Mouse (Mus musculus) right cerebral cortex, postnatal 4 days (tissue): ENCODE data around the gene Mcfd2.

ENCODE experiments used
- DNase-seq: peaks from one replicate; pipeline ENCODE4 v3.0.0-alpha.2; 2022

Mcfd2 gene

DNA sequence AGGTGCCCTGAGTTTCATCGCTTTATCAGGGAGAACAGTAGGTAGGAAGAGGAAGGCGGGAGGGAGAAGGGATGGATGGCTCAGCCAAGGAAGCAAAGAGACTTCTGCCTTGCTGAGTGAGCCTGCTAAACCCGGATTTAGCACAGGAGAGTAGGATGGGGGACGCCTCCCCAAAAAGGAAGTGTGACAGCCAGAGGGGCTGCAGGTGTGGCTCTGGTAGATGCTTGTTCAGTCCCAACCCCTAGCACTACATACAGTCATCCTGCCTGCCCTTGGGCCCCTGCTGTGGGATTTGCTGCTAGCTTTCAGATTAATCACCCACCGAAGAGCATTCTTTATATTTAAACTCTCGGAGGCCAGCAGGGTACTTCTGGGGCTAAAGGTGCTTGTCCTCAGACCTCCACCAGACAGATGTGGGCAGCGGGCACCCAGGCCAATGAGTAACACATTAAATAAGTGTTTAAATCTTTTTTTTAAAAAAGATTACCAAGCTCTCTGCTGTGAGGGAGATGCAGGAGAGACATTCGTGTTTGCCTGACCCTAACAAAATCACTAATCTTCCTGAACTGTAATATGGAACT is 21.6 kb upstream of the Mcfd2 start:
- DNase-seq: no peak

DNA sequence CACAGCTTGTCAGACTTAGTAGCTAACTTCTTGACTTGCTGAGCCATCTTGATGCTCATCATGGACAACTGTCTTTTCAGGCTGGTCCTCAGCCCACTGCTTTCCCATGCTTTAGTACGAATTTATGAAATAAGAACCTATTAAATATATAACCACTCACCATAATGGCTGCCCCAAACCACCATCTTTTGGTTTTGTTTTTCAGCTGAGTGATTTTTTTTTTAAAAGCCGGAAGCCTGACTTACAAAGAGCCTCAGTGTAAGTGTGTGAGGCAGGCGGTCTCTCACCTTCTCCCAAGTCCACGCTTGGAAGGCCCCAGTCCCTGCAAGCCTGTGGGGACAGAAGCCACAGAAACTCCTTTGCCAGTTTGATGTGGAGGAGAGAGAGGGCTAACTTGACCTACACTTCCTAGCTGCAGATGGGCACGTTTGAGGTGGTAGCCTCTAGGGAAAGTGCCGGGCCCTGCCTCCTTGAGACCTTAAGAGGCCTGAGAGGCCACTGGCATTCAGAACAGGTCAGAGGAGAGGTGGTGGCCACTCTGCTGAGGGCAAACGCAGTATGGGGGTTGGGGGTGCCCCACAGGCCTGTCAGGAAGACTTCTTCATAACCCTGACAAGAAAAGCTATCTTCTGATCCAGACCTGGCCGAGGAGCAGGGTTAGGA is 20.9 kb upstream of the Mcfd2 start:
- no peak for DNase-seq

DNA sequence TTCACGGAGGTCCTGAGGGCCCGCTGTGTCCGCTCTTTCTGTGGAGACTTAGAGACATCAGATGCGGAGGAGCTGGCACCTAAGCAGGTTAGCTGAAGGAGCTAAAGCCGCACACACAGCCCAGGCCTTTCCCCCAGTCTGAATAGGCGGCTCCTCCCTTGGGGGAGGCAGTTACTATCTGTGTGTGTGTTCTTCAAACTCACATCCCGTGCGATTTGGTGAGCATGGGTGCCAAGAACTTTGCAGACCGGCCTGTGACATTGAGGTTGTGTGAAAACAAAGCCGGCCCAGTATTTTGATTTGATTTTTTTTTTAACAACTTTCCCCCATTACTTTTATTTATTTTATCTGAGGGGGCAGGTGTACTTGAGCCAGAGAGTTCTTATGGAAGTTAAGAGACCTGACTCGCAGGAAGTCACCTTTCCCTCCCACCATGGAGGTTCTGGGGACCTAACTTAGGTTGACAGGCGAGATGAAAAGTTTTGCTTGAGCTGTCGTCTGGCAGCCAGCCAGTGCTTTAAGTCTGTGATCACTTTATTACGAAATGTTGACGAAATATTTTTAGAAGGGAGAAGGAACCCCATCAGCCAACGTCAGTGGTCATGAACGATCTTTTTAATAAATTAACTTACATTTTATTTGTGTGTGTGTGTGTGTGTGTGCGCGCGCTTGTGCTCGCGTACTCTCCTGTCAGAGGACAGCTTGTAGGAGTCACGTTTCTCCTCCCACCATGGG is 20.2 kb upstream of the Mcfd2 start:
- no peak for DNase-seq

DNA sequence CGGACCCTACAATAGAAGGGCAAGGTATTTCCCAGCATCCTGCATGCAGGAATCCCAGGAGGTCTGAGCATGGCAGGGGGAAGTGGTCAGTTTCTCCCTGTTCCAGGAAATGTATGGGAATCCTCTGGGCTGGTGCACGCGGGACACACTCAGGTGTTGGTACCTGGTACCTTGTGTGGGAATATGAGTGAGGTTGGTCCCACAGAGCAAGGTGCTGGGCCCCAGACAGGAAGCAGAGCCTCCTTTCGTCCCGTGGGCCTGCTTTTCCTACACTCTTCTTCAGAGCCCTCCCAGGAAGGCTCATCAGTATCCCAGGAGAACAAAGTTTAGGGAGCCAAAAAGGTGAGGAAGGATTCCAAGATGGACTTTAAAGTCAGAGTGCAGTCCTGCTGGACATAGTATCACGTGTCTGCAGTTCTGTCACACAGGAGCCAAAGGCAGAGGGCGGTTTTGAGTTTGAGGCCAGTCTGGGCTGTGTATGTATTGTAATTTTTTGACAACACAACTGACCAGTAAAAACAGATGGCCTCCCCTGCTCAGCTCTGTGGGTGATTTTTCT is 18.8 kb upstream of the Mcfd2 start:
- no peak for DNase-seq

DNA sequence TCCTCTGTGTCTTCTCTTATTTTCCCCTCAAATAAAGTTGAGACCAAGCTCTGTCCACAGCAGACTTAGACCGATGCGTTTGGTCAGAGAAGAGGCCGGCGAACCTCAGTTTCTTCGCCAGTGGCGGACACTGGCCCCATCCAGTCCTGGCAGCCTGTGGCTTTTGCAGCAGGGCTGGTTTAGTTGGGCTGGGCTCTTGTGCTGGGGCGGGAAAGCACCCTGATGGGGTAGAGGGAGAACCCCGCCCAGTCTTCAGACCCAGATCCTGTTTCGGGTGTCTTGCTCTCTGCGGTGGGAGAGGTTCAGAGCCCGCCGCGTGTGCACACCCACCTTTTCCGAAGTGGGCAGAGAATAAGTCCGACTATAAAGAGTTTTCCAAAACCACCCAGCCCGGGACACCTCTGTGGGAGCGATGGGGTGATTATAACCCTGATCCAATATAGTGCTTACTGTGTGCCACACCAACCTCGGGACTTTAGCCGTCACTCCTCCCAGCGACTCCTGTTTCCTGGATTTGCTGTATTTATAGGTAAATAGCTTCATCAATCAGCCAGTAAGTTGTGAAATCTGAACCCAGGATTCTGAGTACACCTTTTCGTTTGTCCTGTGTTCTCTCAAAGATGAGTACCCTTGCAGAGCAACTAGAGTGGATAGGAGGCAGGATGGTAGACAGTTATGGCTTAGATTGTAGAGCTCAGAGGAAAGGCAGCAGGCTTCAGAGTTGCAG is 18.2 kb upstream of the Mcfd2 start:
- DNase-seq: no peak

DNA sequence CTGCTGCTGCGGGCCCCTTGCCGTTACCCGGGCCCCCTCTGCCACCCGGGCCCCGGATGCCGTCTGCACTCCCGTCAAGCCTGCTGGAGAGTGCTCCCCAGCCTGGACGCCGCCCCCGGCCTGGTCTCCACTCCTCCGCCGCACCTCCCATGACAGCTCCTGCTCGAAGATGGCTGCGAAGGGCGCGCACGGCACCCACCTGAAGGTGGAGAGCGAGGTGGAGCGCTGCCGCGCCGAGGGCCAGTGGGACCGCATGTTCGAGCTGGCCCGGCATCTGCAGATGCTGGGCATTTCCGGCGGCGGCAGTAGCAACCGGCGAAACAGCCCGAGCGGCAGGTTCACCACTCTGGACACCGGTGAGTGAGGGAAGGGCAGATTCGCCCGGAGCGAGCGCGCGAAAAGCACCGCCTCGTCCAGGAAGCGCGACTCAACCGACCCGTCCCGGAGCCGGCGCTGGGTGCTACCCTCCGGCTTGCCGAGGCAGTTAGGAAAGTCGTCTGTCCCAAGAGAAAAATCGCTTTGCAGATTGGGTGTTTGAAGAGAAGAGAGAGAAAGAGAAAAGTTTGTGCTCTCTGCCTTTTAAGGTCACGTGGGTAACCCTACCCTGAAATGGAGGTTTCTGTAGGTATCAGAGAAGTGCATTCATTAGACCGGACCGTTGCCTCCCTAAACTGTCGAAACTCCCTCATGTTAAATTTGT is 17.5 kb upstream of the Mcfd2 start:
- DNase-seq: peak; percentile 48

DNA sequence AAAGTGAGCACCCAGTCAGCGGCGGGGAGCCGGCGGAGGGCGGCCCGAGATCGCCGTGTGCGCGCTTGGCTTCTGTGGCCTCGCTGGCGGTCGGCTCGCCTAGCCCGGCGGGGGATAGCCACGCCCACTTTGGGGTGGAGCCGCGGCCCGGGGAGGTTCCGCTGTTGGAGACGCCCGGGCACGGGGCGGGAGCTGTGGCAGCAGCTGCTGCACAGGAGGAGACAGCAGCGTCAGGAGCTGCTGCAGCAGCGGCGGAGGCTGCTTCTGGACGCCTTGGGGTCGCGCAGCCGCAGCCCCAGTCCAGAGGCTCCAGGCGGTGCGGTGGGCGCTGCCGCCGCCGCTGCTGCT is 16.9 kb upstream of the Mcfd2 start, which contains the start of gene Ttc7:
Gene Ttc7, plus strand, starts transcription at position 181 of the 348 bp plus-strand sequence.
- DNase-seq: peak; percentile 87

DNA sequence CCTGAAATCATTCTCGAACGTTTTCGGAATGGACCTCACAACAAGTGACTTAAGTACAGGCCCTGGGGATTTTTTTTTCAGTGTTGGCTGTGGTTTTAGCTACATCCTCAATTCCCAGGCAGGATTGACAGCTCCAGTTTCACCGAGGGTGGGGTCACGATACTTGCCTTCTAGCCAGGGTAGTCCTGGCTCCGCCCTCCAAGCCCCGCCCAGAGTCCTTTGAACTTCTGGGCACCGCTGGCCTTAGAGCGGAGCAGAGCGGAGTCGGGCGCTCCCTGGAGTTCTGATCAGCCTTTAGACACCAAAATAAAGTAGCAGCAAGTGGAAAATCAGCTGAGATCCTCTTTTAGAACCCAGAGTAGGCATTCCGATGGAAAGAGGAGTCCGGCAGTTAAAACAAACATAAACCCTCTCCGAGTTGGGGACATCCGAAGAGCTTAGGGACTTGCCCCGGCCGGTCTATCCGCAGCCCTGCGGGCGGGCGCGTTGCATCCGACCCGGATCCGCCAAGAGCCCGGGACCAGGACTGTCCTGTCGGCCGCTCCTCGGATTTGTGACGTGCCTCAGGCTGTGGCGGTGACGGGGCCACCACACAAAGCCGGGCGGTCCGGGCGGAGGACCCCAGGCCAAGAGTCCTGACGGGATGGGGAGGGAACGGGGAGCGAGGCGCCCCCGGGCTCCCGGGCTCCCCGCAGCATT is 16.4 kb upstream of the Mcfd2 start:
- DNase-seq: peak; percentile 32

DNA sequence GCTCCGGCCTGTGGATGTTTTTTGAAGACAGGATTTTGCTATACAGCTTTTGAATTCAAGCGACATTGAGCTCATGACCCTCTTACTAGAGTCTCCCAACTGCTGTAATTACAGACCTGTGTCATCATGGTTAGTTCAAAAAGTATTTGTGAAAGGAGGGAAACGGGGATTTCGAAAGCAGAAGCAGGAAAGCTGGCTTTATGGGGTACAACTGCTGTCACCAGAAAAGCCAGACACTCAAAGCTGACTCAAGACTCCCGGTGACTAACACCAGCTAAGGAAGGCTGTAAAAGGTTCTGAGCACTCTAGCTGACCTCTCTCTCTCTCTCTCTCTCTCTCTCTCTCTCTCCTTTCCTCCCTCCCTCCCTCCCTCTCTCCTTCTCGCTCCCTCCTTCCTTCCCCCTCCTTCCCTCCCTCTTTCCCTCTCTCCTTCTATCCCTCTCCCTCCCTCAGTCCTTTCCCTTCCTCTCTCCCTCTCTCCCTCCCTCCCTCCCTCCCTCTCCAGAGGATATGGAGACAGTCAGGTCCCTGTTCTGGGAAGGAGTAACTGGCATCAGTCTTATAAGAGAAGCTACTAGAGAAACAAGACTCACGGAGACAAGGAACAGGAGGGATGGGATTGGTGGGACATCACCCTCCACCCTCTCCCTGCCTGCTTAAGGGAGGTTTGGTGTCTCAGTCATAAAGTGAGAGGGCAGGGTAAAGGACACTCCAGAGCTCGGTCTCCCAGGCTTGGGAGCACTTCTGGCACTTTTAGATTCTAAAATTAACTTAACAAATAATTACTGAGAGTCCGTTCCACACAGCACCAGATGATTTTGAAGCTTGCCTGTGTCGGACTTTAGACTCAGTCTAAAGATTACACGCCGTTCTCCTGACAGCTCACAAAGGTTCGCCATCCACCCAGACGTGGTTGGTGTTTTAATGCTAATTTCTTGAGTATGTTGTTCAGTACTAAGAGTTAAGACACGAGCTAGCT is 9.9 kb upstream of the Mcfd2 start:
- DNase-seq: no peak

DNA sequence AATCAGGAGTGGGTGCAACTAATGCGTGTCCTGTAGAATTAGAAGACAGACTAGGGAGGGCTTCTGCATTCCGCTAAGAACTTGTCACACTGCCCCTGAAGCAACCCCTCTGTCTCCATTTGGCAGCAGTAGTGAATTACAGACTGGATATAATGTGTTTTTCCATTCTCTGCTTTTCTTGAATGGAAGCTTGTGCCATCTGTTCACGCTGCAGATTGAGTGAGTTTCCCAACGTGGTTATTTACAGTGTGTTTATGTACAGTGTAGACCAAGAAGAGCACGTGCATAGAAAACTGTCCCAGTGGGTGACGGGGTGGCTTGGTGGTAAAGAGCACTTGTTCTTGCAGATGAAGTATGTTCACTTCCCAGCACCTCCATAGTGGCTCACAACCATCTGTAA is 3.7 kb upstream of the Mcfd2 start:
- DNase-seq: no peak

DNA sequence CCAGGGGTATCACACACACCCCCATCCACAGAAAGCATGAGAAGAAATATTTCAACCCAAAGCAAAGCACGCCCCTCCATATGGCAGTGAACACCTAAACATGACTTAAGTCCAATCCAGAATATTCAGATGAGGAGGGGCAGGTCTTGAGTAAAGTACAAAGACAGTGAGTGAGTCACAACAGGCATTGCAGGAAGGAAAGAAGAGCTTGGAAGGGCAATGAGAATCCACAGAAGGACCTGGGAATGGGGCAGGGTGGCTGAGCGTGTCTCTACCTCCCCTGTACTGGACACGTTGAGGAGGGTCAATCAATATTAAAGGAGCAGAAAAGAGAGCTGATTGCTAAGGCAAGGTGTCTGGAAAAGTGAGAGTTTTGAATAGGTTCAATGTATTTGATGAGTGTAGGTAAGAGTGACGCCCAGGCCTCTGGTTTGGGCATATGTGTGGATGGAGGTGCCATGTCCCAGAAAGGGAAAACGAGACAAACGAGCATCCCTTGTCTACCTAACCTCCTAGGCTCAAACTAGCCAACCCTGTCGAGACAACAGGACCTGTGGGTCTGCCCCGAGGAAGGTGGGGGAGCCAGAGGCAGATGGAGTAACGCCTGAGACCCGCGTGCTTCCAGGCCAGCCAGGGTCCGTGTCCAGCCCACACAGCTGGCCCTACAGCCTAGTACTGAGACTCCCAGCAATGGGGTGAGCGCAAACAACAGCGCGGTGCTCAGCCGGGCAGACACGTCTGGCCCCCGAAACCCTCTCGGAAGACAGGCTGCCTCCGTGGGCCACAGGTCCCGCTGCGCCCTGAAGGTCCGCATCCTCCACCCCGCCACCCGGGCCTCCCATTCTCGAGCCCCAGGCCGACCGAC is 576 bp downstream of the Mcfd2 start:
- no peak for DNase-seq

DNA sequence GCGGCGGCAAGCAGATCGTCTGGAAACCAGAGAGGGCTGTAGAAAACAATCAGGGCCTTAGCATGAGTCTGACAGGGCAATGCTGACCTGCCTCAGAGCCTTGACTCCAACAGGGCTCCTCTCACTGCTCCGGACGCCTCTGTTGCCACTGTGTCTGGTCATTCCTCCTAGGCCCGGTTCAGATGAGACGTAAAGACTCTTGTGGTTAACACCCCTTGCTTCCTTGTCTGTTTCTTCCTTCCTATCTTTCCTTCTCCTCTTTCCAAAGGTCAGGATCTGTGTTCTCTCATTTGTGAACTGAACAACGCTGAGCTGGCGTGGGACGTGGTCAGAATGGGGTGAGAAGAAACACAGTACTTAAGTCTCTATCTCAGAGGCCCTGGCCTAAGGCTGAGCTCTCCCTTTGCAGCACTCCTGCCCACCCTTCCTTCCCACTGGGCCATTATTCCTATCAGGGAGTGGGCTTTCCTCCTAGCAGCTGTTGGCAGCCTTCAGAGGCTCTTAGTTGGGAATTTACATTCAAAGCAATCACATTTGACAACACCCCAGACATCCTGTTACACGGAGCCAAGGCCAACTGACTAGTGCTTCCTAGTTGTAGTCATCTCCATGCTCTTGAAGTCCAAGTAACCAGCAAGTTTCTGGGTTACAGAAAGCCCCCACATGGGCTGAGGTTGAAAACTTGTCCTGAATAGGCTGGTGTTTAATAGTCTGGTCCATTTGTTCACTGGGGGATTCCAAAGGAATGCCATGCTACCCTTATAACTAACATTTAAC is 1.5 kb downstream of the Mcfd2 start:
- DNase-seq: no peak

DNA sequence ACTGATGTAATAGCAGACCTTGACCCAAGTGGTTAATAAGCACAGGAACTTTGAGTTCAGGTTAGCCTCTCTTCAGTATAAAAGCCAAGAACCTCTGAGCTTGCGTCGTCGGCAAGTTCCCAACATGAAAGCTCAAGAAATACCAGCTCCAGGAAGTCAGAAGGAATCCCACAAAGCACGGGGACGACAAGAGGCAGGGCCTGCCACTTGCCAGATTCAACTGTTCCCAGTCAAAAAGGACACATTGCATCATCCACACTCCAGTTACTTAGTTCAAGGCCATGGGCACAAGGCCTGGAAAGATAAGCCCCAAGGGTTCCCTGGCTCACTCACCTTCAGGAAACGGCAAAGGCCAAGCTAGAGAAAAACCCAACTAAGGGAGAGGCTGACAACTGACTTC is 2.3 kb downstream of the Mcfd2 start:
- DNase-seq: no peak

DNA sequence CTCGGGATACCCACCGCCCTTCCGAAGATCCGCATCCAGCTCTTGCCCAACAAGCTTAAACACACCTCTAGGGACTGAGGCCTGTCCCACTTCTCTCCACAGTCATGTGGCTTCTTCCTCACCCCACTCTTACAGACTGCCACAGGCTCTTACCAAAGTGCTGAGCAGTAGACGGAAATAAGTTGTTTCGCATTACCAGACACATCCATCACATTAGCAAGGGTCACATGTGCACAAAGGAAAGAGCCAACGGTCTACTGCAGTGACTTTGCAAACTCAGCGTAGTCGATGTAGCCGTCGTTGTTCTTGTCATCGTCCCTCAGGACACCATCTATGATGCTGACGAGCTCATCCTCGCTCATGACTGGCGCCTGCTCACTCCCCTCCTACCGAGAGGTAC is 10.1 kb downstream of the Mcfd2 start:
- no peak for DNase-seq

DNA sequence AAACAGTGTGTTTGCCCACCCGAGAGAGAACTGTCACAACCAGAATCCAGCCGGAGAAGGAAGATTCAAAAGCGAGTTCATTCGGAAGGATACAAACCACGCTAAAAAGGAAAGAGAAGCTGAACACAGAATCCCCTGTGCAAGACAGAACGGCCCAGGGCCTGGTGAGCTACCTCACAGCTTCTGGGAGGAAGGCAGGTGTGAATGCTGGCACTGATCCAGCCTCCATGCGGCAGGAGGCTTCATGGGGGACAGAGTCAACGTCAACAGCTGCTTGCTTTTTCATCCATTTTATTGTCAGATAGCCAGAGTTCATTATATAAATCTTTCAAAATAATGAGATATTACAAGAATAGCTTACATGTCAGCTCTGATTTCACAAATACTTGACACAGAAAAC is 11.4 kb downstream of the Mcfd2 start:
- DNase-seq: no peak

DNA sequence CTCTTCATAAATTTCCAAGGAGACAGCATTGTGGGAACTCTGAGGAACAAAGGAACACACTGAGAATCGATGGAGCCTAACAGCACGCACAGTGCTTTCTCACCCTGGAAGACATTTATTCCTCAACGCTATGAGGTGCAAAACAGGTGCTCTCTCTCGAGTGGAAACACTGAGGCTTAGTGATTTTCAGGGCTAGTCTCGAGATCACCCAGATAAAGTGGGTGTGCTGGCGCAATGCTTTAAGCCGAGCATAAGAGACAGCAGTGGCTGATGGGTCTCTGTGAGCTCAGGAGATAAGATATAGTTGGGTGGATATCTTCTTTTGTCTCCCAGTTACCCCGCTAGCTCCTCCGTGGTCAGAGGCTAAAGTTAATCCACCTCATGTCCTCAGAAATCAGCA is 19.6 kb downstream of the Mcfd2 start:
- DNase-seq: no peak

DNA sequence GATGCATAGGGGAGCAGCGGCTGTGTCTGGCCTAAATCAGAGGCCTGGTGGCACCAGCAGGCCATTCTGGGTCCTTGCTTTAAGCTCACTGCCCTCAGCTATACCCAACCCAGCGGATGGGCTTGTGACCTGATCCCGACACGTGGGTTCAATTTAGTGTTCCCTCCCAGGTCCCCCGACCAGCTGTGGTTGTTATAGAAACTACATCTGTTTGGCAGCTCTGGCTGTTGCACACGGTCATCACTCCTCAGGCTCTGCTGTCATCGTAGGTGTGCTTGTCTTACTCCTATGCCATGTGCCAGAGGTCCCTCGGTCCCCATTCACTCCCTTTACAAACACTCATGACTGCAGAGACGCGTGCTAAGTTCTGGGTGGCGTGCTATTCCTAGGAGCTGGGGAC is 27.9 kb downstream of the Mcfd2 start:
- no peak for DNase-seq

DNA sequence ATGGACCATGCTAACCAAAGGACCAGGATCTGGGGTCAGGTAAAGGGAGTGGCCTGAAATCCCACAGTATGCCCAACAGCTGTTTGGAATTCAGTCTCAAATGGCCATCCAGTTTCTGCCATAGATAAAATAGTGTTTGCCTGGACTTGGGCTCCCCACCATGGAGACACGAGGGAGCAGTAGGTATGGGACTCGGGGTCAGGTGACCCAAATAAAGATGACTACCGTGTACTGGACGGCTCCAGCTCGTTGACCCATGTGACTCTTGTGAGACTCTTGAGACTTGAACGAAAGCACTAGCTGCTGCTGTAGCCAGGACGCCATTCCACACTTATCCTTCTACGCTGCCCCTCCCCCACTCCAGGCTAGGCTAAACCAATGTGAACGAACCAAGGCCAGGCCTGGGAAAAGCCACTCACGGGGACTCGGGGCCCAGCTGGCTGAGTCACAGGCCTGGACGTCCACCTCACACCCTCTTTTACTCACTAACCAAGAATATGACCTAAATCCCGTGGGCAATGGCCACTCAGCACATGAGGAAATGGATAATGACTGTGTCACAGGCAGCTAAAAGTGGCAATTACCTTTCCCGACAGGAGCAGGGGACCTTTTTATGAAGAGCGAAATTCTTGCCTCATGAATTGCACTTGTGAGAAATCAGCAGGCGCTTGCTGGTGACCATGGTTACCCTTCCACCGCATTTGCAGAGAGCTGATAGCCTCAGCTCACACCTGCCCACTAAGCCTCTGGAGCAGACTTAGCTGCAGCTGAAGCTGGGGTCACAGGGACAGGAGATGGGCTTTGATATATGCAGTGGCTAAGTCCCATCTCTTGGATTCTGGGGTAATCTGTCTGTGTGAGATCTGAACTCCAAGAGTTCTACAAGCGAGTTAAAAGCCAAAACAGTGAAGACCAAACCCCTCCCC is 28.7 kb downstream of the Mcfd2 start:
- peak; percentile 25 for DNase-seq
